Mouse (Mus musculus): ENCODE data around the gene Gadd45g. TPM values are rescaled to one million over a fixed set of nuclear protein-coding genes. Genes with fewer than 3 reads are reported as not detected.

Gene Gadd45g
- total and polyA plus RNA-seq, 3 experiments, result 2.5 to 2.9 (median 2.7) TPM

GRCm38 (mm10) chr13:51800921-51801320 is 45.6 kb upstream of the Gadd45g start:
- dilution Hi-C loops (cut with MboI; ENCODE audit: extremely low pct_ligation_motif_present, extremely low pct_unique_long_range_greater_than_20kb, low sequenced_read_pairs) (no loop called here), in situ Hi-C loops (cut with MboI; ENCODE audit: low pct_ligation_motif_present, low pct_unique_long_range_greater_than_20kb, low sequenced_read_pairs) (no loop called here)
- Histone ChIP-seq H3K36me3 (replicated peaks in 1 of 2; ENCODE audit: control insufficient read depth in 1 of 2, insufficient read depth in 1 of 2, low read length in 1 of 2) (no peaks in the 10 kb centered on the region), H3K27me3 (replicated peaks) (no peaks in the 10 kb centered on the region), H3K9me3 (replicated peaks; ENCODE audit: low read length) (peaks cover 11% of the 10 kb centered on the region), H3K79me2 (replicated peaks; ENCODE audit: control insufficient read depth, extremely low read depth, insufficient read depth, poor library complexity, severe bottlenecking) (no peaks in the 10 kb centered on the region), H3K4me1 (ENCODE audit: control insufficient read depth in 1 of 2, insufficient read depth in 2 of 2) (peaks cover 22 to 47% of the 10 kb centered on the region in 2 experiments), H3K27ac (ENCODE audit: insufficient read depth, low read depth) (no peak overlapping the region), H3K4me3 (replicated peaks in 1 of 3; ENCODE audit: low read depth in 2 of 3, low read length in 2 of 3, poor library complexity in 1 of 3) (no peak overlapping the region), H3K9ac (ENCODE audit: insufficient read depth, low read depth) (no peak overlapping the region), H3K4me2 (ENCODE audit: insufficient read depth, low read depth, poor library complexity, severe bottlenecking) (no peak overlapping the region)
- no peak for DNase-seq (ENCODE audit: extremely low read depth)
- no peak for TF ChIP-seq ZC3H11A (IDR thresholded peaks at IDR 0.05; ENCODE audit: low read depth, low read length)
- TF ChIP-seq MEF2A (IDR thresholded peaks at IDR 0.05; ENCODE audit: borderline replicate concordance, low read depth, low read length), result no peak
- no peak for TF ChIP-seq NRF1 (IDR thresholded peaks at IDR 0.05; ENCODE audit: low read depth, low read length)
- TF ChIP-seq SMC3 (IDR thresholded peaks at IDR 0.05; ENCODE audit: low read depth, low read length), result no peak

DNA sequence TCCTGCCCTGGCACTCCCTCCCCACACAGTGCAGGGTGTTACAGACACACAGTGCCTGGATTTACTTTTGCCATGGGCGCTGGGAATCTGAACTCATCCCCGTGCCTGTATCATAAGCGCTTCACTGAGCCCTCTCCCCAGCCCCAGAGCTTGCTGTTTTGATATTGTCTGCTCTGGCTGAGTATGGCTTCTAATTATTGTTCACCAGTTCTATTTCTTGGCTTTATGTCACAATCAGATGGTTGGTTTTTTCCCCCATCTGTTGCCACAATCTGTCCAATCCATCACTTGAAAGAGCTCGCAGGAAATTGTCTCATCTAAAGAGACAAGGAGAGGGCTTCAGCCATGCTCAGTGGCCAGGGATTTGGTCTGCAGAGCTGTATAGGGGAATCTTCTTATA is 40.8 kb upstream of the Gadd45g start:
- H3K4me2 ChIP-seq (ENCODE audit: insufficient read depth, low read depth, poor library complexity, severe bottlenecking), result no peak overlapping the region
- dilution Hi-C loops (cut with MboI; ENCODE audit: extremely low pct_ligation_motif_present, extremely low pct_unique_long_range_greater_than_20kb, low sequenced_read_pairs), result no loop called here

GRCm38 (mm10) chr13:51806220-51806619 is 40.3 kb upstream of the Gadd45g start:
- H3K36me3 ChIP-seq (replicated peaks in 1 of 2; ENCODE audit: control insufficient read depth in 1 of 2, insufficient read depth in 1 of 2, low read length in 1 of 2), result no peaks in the 10 kb centered on the region
- H3K27me3 ChIP-seq (replicated peaks), result no peaks in the 10 kb centered on the region
- H3K9me3 ChIP-seq (replicated peaks; ENCODE audit: low read length), result peaks cover 11% of the 10 kb centered on the region
- H3K4me3 ChIP-seq (replicated peaks in 1 of 3; ENCODE audit: low read depth in 2 of 3, low read length in 2 of 3, poor library complexity in 1 of 3), result no peak overlapping the region
- dilution Hi-C loops (cut with MboI; ENCODE audit: extremely low pct_ligation_motif_present, extremely low pct_unique_long_range_greater_than_20kb, low sequenced_read_pairs) (no loop called here), in situ Hi-C loops (cut with MboI; ENCODE audit: low pct_ligation_motif_present, low pct_unique_long_range_greater_than_20kb, low sequenced_read_pairs) (no loop called here)
- no peaks in the 10 kb centered on the region for H3K79me2 ChIP-seq (replicated peaks; ENCODE audit: control insufficient read depth, extremely low read depth, insufficient read depth, poor library complexity, severe bottlenecking)
- peaks cover 0 to 7% of the 10 kb centered on the region in 2 experiments; a peak in 1 of 4 replicates for H3K4me1 ChIP-seq (ENCODE audit: control insufficient read depth in 1 of 2, insufficient read depth in 2 of 2)
- H3K9ac ChIP-seq (ENCODE audit: insufficient read depth, low read depth), result no peak overlapping the region
- no peak overlapping the region for H3K27ac ChIP-seq (ENCODE audit: insufficient read depth, low read depth)
- 0 out of 2 replicates have a peak, but pooled peaks have one; percentile 10 for TF ChIP-seq BHLHE40 (IDR thresholded peaks at IDR 0.05; ENCODE audit: low read depth, low read length)
- no peak for TF ChIP-seq UBTF (IDR thresholded peaks at IDR 0.05; ENCODE audit: low read depth, low read length)
- no peak for DNase-seq (ENCODE audit: extremely low read depth)
- H3K4me2 ChIP-seq (ENCODE audit: insufficient read depth, low read depth, poor library complexity, severe bottlenecking), result no peak overlapping the region

More for the DNA sequence above, 40.8 kb upstream of the Gadd45g start:
- TF ChIP-seq MAX (IDR thresholded peaks at IDR 0.05; ENCODE audit: low read length) (no peak), IRF4 (IDR thresholded peaks at IDR 0.05; ENCODE audit: low read depth, low read length) (no peak), HCFC1 (IDR thresholded peaks at IDR 0.05; ENCODE audit: low read depth, low read length) (no peak), ETS1 (conservative IDR thresholded peaks at IDR 0.05; ENCODE audit: low read depth, low read length) (no peak), ZMIZ1 (IDR thresholded peaks at IDR 0.05; ENCODE audit: low read depth, low read length) (no peak), MYC (IDR thresholded peaks at IDR 0.05; ENCODE audit: low read depth, low read length) (no peak), TBP (conservative IDR thresholded peaks at IDR 0.05; ENCODE audit: low read depth, low read length) (no peak), JUND (conservative IDR thresholded peaks at IDR 0.05; ENCODE audit: low read depth, low read length) (no peak), NRF1 (IDR thresholded peaks at IDR 0.05; ENCODE audit: low read depth, low read length) (no peak), SIN3A (IDR thresholded peaks at IDR 0.05; ENCODE audit: low read length) (no peak), USF2 (conservative IDR thresholded peaks at IDR 0.05; ENCODE audit: low read depth, low read length) (no peak), RAD21 (IDR thresholded peaks at IDR 0.05; ENCODE audit: low read depth, low read length) (no peak), POLR2AphosphoS2 (IDR thresholded peaks at IDR 0.05; ENCODE audit: low read depth, low read length) (no peak), CHD1 (IDR thresholded peaks at IDR 0.05; ENCODE audit: low read depth, low read length) (no peak)
- no peak for DNase-seq (ENCODE audit: extremely low read depth)
- H3K79me2 ChIP-seq (replicated peaks; ENCODE audit: control insufficient read depth, extremely low read depth, insufficient read depth, poor library complexity, severe bottlenecking), result no peaks in the 10 kb centered on the region
- H3K9me3 ChIP-seq (replicated peaks; ENCODE audit: low read length), result peaks cover 11% of the 10 kb centered on the region
- H3K9ac ChIP-seq (ENCODE audit: insufficient read depth, low read depth), result no peak overlapping the region
- in situ Hi-C loops (cut with MboI; ENCODE audit: low pct_ligation_motif_present, low pct_unique_long_range_greater_than_20kb, low sequenced_read_pairs), result no loop called here
- no peaks in the 10 kb centered on the region for H3K27me3 ChIP-seq (replicated peaks)
- H3K4me1 ChIP-seq (ENCODE audit: control insufficient read depth in 1 of 2, insufficient read depth in 2 of 2), result peaks cover 2 to 13% of the 10 kb centered on the region in 2 experiments; a peak in 3 of 4 replicates
- H3K4me3 ChIP-seq (replicated peaks in 1 of 3; ENCODE audit: low read depth in 2 of 3, low read length in 2 of 3, poor library complexity in 1 of 3), result no peak overlapping the region
- no peaks in the 10 kb centered on the region for H3K36me3 ChIP-seq (replicated peaks in 1 of 2; ENCODE audit: control insufficient read depth in 1 of 2, insufficient read depth in 1 of 2, low read length in 1 of 2)
- no peak overlapping the region for H3K27ac ChIP-seq (ENCODE audit: insufficient read depth, low read depth)
